Mouse (Mus musculus) ovary, postnatal 10 days (tissue): Measurements from ENCODE around the gene Arih1.
A peak's percentile ranks its signal among the peaks of the same experiment; 100 is the strongest.

Experiments
- DNase-seq: peaks from one replicate; pipeline ENCODE4 v3.0.0; 2022; ENCODE audit warnings: low spot score

The Arih1 gene

GRCm38 (mm10) chr9:59486549-59487065 is at the start of gene Arih1:
TSS of gene Arih1 (minus strand) at chr9:59486618.
- peak; percentile 99 for DNase-seq

- no peak for DNase-seq
Observed at GRCm38 (mm10) chr9:59533889-59534288, 47.5 kb upstream of the Arih1 start.

DNA sequence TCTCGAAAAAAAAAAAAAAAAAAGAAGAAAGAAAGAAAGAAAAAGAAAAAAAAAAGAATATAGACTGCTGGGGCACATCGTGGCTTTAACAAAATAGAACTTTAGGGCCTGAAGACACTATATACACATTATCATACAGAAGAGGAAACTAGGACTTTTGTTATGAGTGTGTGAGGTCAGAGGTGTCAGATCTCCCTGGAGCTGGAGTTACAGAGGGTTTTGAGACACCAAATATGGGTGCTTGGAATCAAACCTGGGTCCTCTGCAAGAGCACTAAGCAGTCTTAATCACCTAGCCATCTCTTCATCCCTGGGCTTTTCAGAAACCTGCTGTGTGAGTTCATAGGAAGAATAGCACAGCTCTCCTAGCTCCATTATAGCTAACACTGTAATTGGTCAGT is 47.0 kb upstream of the Arih1 start:
- no peak for DNase-seq

- no peak for DNase-seq
Observed at GRCm38 (mm10) chr9:59531645-59532044, 45.2 kb upstream of the Arih1 start.

DNA sequence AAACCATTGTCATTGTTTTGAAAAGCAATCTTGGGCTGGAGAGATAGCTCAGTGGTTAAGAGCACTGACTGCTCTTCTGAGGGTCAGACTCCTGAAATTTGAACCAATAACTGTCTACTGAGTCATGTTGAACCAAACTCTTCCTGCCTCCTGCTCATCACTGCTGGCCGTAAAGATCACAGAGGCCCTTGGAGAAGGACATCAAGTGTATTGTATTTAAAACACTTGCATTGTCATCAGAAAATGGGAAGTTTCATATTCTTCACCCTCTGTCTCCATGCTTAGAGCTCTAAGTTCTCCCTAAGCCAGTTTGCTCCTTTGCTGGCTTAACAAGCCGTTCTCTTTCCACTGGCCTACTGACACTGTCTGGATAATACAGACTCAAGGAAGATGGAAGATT is 41.9 kb upstream of the Arih1 start:
- DNase-seq, result no peak

DNA sequence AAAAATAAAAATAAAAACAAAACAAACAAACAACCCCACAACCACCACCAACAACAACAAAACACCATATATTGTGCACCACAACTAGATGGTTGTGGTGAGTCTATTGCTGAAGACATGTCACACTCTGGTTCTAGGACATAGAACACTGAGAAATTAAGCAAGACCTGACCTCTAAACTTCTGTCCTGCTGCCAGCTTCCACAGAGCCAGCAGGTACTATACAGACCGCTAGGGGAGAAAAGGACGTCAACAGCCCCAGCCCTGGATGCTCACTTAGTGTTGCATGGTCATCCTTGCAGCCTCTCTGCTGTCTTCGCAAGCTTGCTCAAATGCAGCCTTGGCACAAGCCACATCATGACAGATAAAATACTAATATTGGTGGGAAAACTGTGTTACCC is 41.2 kb upstream of the Arih1 start:
- DNase-seq, result no peak

DNA sequence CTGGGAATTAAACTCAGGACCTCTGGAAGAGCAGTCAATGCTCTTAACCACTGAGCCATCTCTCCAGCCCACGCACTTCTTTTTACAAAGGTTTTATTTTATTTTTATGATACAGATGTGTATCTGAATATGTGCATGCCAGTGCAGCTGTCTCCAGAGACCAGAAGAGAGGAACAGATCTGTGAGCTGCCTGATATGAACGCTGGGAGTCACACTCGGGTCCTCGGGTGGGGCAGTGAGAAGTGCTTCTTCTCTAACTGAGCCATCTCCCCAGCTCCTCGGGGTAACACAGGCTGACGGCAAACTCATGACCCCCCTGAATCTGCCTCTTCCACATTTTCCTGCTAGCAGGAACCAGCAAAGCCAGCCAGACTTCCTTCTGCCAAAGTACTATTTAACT is 40.3 kb upstream of the Arih1 start:
- no peak for DNase-seq

DNA sequence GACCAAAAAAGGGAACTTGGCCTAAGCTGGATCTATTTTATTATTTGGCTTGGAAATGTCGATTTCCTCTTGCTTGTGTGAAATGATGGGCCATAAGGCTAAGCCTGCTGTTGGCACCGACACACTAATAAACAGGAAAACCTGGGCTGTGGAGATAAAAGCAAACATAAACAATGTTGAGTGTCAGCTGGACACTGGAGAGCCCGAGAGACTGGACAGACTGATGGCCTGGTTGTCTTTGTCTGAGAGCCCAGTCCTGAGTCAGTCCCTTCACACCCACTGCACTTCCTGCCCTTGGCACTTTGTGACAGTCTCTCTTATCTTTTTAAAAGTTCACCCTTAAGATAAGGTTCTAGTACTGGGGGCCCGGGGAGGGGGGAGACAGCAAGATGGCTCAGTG is 36.5 kb upstream of the Arih1 start:
- no peak for DNase-seq

DNA sequence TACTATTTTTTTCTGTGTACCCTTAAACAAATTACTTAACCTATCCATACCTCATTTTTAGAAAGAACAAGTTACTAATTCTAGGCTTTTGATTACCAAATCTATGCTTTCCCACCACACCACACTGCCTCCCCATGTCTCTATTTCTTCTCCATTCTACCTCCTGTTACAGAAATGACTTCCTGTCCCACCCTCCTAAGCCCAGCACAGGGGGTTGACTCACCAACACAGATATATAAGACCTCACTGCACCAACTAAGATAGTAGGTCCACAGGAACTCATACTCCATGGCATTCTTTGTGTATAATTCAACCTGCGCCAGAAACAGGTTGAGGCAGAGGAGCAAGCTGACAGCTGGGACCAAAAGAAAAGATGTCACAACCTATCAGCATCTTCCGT is 33.0 kb upstream of the Arih1 start:
- no peak for DNase-seq

GRCm38 (mm10) chr9:59518976-59519375 is 32.6 kb upstream of the Arih1 start:
- no peak for DNase-seq

DNA sequence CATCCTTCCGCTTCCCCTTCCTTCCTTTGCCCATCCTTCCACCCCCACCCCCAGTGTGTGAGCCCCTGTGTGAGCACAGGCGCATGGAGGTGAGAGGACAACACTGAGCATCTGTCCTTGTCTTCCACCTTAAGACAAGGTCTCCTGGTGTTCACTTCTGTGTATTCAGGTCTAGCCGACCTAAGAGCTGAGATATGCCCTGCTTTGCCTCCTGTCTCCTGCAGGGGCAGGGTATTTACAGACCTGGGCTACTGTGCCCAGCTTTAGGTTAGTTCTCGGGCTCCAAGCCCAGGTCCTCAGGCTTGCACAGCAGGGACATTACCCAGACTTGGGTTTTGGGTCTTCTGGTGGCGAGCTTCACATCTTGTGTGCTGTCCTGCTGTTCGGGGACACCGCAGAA is 30.7 kb upstream of the Arih1 start:
- DNase-seq, result no peak

- DNase-seq, result no peak
Observed at GRCm38 (mm10) chr9:59515069-59515468, 28.7 kb upstream of the Arih1 start.

GRCm38 (mm10) chr9:59512381-59512780 is 26.0 kb upstream of the Arih1 start:
- no peak for DNase-seq

GRCm38 (mm10) chr9:59508146-59508545 is 21.7 kb upstream of the Arih1 start:
- DNase-seq, result no peak

DNA sequence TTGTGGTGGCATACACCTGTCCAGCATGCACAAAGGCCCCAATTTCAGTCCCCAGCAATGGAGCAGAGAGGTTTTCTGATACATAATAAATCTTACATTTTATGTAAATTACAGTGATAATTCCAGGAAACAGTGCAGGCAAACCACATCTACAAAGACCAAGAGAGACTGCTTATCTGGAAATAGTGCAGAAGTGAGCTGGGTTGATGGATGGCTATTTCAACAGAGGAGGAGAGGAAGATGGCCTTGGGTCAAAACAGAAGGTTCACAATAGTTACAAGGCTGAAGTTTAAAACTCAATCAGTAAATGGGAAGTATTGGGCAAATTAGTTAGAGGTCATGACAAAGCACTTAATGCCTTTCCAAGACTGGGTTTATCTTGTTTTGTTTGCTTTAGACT is 913 bp upstream of the Arih1 start:
- no peak for DNase-seq

- no peak for DNase-seq
Observed at GRCm38 (mm10) chr9:59486076-59486518, 321 bp downstream of the Arih1 start.

DNA sequence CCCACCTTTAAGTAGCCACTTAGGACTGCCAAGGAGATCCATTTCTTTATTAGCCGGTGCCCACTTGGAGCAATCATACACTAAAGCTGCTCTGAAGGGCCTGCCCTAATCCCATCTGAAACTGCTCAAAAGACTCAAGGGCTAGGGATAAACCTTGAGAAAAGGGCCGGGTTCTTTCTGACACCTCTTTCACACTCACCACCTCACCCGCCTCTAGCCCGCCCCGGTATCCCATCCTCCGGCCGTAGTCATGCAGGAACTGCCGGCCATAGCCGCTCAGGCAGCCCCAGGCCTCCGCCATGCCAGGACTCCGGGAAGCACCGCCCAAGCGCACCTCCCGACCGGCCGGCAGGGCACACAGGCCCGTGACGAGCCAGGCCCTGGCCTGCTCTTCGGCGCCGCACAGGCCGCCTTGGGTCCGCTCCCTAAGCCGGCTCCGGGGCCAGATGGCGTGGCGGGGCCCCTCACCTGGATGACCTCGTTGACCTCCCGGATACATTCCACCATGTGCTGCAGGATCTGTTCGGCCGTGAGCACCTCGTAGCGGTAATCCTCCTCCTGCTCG is 825 bp downstream of the Arih1 start:
- peak; percentile 44 for DNase-seq

GRCm38 (mm10) chr9:59484760-59485159 is 1.7 kb downstream of the Arih1 start:
- no peak for DNase-seq

DNA sequence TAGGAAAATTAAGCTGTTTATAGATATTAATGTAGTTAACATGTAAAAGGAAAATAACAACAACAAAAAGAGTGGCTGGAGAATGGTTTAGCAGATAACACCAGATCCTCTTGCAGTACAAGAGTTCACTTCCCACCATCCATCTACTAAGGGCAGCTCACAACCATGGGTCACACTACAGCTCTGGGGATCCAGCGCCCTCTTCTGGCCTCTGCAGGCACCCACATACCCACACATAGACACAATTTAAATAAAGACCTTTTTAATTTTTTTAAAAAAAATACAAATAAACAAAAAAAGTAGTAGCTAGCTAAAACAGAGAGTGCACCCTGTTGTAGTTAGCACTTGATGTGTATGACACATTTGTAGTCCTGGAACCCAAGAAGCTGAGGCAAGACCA is 4.0 kb downstream of the Arih1 start:
- DNase-seq, result no peak

- no peak for DNase-seq
Observed at GRCm38 (mm10) chr9:59476617-59477016, 9.8 kb downstream of the Arih1 start.

DNA sequence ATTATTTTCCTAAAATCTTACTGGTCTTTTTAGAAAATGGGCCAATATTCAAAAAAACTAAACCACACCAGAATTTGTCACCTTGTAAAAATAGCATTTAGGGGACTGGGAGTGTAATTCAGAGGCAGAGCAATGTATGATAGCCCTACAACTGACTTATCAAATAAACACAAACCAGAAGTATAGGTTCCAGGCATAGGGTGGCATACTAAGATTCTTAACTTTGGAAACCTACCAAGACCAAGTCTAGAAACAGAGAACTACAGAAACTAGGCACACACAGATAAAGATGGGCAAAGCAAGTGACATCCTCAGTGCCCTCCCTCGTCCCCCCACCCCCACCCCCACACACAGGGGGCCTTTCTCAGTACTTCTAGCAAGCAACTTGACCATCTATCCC is 11.6 kb downstream of the Arih1 start:
- no peak for DNase-seq

- DNase-seq, result no peak
Observed at GRCm38 (mm10) chr9:59473171-59473570, 13.2 kb downstream of the Arih1 start.

- no peak for DNase-seq
Observed at GRCm38 (mm10) chr9:59469446-59469845, 17.0 kb downstream of the Arih1 start.

DNA sequence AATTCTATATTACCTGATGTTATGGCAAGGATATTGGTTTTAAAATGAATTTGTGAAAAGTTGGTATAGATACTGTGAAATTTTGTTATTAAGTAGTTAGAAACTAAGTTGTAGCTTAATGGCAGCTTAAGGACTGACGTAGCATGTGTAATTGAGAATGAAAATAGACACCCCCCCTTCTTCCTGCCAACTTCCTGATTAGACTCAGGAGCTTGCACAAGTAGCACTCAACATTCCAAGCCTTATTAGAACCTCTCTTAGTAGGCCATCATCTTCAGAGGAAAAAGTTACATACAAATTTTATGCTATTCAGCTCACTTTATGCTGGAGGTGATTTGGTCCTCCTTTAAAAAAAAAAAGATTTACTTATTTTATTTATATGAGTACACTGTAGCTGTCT is 22.1 kb downstream of the Arih1 start:
- no peak for DNase-seq
